In the genomic region with DNA sequence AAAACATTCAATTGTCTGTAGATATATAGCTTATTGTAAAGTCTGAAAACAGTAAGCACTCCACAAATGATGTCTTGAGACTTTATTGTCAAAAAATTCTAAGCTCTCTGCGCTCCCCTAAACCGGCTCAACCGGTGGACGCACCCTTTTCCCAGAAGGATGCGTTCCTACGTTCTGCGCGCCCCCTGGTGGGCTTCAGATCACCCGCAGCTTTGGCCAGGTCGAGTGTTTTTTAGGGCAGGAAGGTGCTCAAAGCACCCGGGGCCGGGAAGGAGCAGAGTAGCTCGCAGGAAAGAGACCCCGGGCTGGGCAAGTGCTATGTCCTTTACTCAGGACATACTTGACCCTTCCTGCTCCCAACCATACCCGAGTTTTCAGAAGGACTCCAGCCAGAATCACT, we compare ENCODE assay signal across 8 mouse cellular contexts. TPM values are rescaled to one million over a fixed set of nuclear protein-coding genes. Genes with fewer than 3 reads are reported as not detected.
DNase-seq lines count a peak whose midpoint lies in the region; ATAC-seq lines count a peak whose summit lies in the region.

No protein-coding gene starts in this region.

- peak overlapping the region; percentile 90 for H3K27ac ChIP-seq in embryonic facial prominence, embryonic 10.5 days (replicated peaks)
- H3K27ac ChIP-seq in limb, embryonic 10.5 days = peak overlapping the region; percentile 87
- H3K27ac ChIP-seq in midbrain, embryonic 11.5 days (ENCODE audit: low read depth, low read length) = no peak overlapping the region

- no peaks in the 10 kb centered on the region for H3K9me3 ChIP-seq in embryonic facial prominence, embryonic 10.5 days
- H3K9me3 ChIP-seq in limb, embryonic 10.5 days (replicated peaks) = no peaks in the 10 kb centered on the region
- H3K9me3 ChIP-seq in midbrain, embryonic 11.5 days (ENCODE audit: control insufficient read depth, low read length) = no peaks in the 10 kb centered on the region

- peaks cover 40% of the 10 kb centered on the region for H3K4me1 ChIP-seq in embryonic facial prominence, embryonic 10.5 days
- peaks cover 40% of the 10 kb centered on the region for H3K4me1 ChIP-seq in limb, embryonic 10.5 days
- H3K4me1 ChIP-seq in midbrain, embryonic 11.5 days (ENCODE audit: control insufficient read depth, insufficient read depth, low read length) = peaks cover 22% of the 10 kb centered on the region

- peak overlapping the region; percentile 97 for H3K4me2 ChIP-seq in midbrain, embryonic 11.5 days

- H3K36me3 ChIP-seq in embryonic facial prominence, embryonic 10.5 days (replicated peaks) = 0 out of 2 replicates have a peak, but pooled peaks cover 1% of the 10 kb centered on the region
- no peaks in the 10 kb centered on the region for H3K36me3 ChIP-seq in limb, embryonic 10.5 days
- no peaks in the 10 kb centered on the region for H3K36me3 ChIP-seq in midbrain, embryonic 11.5 days (ENCODE audit: control insufficient read depth, insufficient read depth, low read length)

- H3K27me3 ChIP-seq in embryonic facial prominence, embryonic 10.5 days (replicated peaks; ENCODE audit: low read depth, poor library complexity, severe bottlenecking) = peaks cover 39% of the 10 kb centered on the region
- H3K27me3 ChIP-seq in limb, embryonic 10.5 days (ENCODE audit: low read depth, poor library complexity, severe bottlenecking) = peaks cover 47% of the 10 kb centered on the region
- peaks cover 8% of the 10 kb centered on the region for H3K27me3 ChIP-seq in midbrain, embryonic 11.5 days (ENCODE audit: control insufficient read depth, insufficient read depth, low read length)

- peak overlapping the region; percentile 71 for H3K4me3 ChIP-seq in embryonic facial prominence, embryonic 10.5 days
- peak overlapping the region; percentile 73 for H3K4me3 ChIP-seq in limb, embryonic 10.5 days
- H3K4me3 ChIP-seq in midbrain, embryonic 11.5 days (ENCODE audit: low read depth, low read length) = peak overlapping the region; percentile 51

- H3K9ac ChIP-seq in midbrain, embryonic 11.5 days (ENCODE audit: low read length) = peak overlapping the region; percentile 66

- ATAC-seq in granulocyte monocyte progenitor cell, adult 5-6 weeks (replicated peaks; ENCODE audit: poor library complexity, severe bottlenecking) = peak; percentile 41
- peak; percentile 70 for ATAC-seq in midbrain, embryonic 11.5 days (ENCODE audit: low FRiP score)

- peak; percentile 96 for DNase-seq in adrenal gland, postnatal 14 days
- peak; percentile 93 for DNase-seq in embryonic facial prominence, embryonic 10.5 days (ENCODE audit: low spot score)
- DNase-seq in kidney, adult 11 months = peak; percentile 89
- peak; percentile 95 for DNase-seq in limb, embryonic 10.5 days (ENCODE audit: low spot score)
- DNase-seq in midbrain, embryonic 11.5 days (ENCODE audit: low spot score, missing footprints) = peak; percentile 98
- peak; percentile 93 for DNase-seq in right cerebral cortex, postnatal 4 days
- DNase-seq in yolk sac, embryonic 10.5 days (ENCODE audit: low spot score) = peak; percentile 83

- WGBS in embryonic facial prominence, embryonic 10.5 days = under 1% methylated on average over 15 of the region's 15 CpGs
- under 1% methylated on average over 15 of the region's 15 CpGs for WGBS in limb, embryonic 10.5 days
- WGBS in midbrain, embryonic 11.5 days = under 1% methylated on average over 15 of the region's 15 CpGs

RNA-seq across cellular contexts. Expression of gene Hook2, which starts 0.6 kb away (rescaled TPM):
- 5.8 and 6.9 TPM in 2 replicates for total RNA-seq in adrenal gland, postnatal 14 days (2021)
- 19.5 and 20.0 TPM in 2 replicates for polyA plus RNA-seq in embryonic facial prominence, embryonic 10.5 days (2016; fragmentation: Nextera tagmentation; extraction: Ambion mirVana)
- total RNA-seq in granulocyte monocyte progenitor cell, adult 5-6 weeks (2014; fragmentation: Nextera tagmentation) = 5.2 and 6.1 TPM in 2 replicates
- 5.7 and 8.2 TPM in 2 replicates for total RNA-seq in granulocyte monocyte progenitor cell, adult 5-6 weeks (2017)
- polyA plus RNA-seq in limb, embryonic 10.5 days (2016; fragmentation: Nextera tagmentation; extraction: Ambion mirVana) = 16.0 and 19.1 TPM in 2 replicates
- 11.4 and 11.8 TPM in 2 replicates for polyA plus RNA-seq in midbrain, embryonic 11.5 days (2014; fragmentation: Nextera tagmentation; extraction: Ambion mirVana)

RNA-seq across cellular contexts. Expression of gene Junb, which starts 11.3 kb away (rescaled TPM):
- 58.3 and 211 TPM in 2 replicates for total RNA-seq in adrenal gland, postnatal 14 days (2021)
- polyA plus RNA-seq in embryonic facial prominence, embryonic 10.5 days (2016; fragmentation: Nextera tagmentation; extraction: Ambion mirVana) = 6.6 and 6.7 TPM in 2 replicates
- total RNA-seq in granulocyte monocyte progenitor cell, adult 5-6 weeks (2014; fragmentation: Nextera tagmentation) = 3.3 and 14.2 TPM in 2 replicates
- total RNA-seq in granulocyte monocyte progenitor cell, adult 5-6 weeks (2017) = 39.6 and 46.0 TPM in 2 replicates
- polyA plus RNA-seq in limb, embryonic 10.5 days (2016; fragmentation: Nextera tagmentation; extraction: Ambion mirVana) = 9.9 and 14.4 TPM in 2 replicates
- 3.4 and 4.5 TPM in 2 replicates for polyA plus RNA-seq in midbrain, embryonic 11.5 days (2014; fragmentation: Nextera tagmentation; extraction: Ambion mirVana)

RNA-seq across cellular contexts. Expression of gene Rnaseh2a, which starts 20.2 kb away (rescaled TPM):
- 88.3 and 96.4 TPM in 2 replicates for total RNA-seq in adrenal gland, postnatal 14 days (2021)
- polyA plus RNA-seq in embryonic facial prominence, embryonic 10.5 days (2016; fragmentation: Nextera tagmentation; extraction: Ambion mirVana) = 147 and 148 TPM in 2 replicates
- total RNA-seq in granulocyte monocyte progenitor cell, adult 5-6 weeks (2014; fragmentation: Nextera tagmentation) = 116 and 172 TPM in 2 replicates
- 91.3 and 148 TPM in 2 replicates for total RNA-seq in granulocyte monocyte progenitor cell, adult 5-6 weeks (2017)
- 156 and 168 TPM in 2 replicates for polyA plus RNA-seq in limb, embryonic 10.5 days (2016; fragmentation: Nextera tagmentation; extraction: Ambion mirVana)
- polyA plus RNA-seq in midbrain, embryonic 11.5 days (2014; fragmentation: Nextera tagmentation; extraction: Ambion mirVana) = 113 and 121 TPM in 2 replicates

RNA-seq across cellular contexts. Expression of gene Prdx2, which starts 20.4 kb away (rescaled TPM):
- total RNA-seq in adrenal gland, postnatal 14 days (2021) = 532 and 572 TPM in 2 replicates
- polyA plus RNA-seq in embryonic facial prominence, embryonic 10.5 days (2016; fragmentation: Nextera tagmentation; extraction: Ambion mirVana) = 1,193 and 1,272 TPM in 2 replicates
- total RNA-seq in granulocyte monocyte progenitor cell, adult 5-6 weeks (2014; fragmentation: Nextera tagmentation) = 210 and 303 TPM in 2 replicates
- total RNA-seq in granulocyte monocyte progenitor cell, adult 5-6 weeks (2017) = 360 and 421 TPM in 2 replicates
- polyA plus RNA-seq in limb, embryonic 10.5 days (2016; fragmentation: Nextera tagmentation; extraction: Ambion mirVana) = 1,175 and 1,260 TPM in 2 replicates
- polyA plus RNA-seq in midbrain, embryonic 11.5 days (2014; fragmentation: Nextera tagmentation; extraction: Ambion mirVana) = 1,298 and 1,349 TPM in 2 replicates

RNA-seq across cellular contexts. Expression of gene Gm49661, which starts 20.6 kb away (rescaled TPM):
- 2.1 TPM in 1 of 2 replicates, not detected in the other for total RNA-seq in adrenal gland, postnatal 14 days (2021)
- not detected in 2 replicates for polyA plus RNA-seq in embryonic facial prominence, embryonic 10.5 days (2016; fragmentation: Nextera tagmentation; extraction: Ambion mirVana)
- not detected in 2 replicates for total RNA-seq in granulocyte monocyte progenitor cell, adult 5-6 weeks (2014; fragmentation: Nextera tagmentation)
- total RNA-seq in granulocyte monocyte progenitor cell, adult 5-6 weeks (2017) = not detected in 2 replicates
- not detected in 2 replicates for polyA plus RNA-seq in limb, embryonic 10.5 days (2016; fragmentation: Nextera tagmentation; extraction: Ambion mirVana)
- polyA plus RNA-seq in midbrain, embryonic 11.5 days (2014; fragmentation: Nextera tagmentation; extraction: Ambion mirVana) = not detected in 2 replicates
